Mouse (Mus musculus): ENCODE measurements around the gene Gm6592. TPM values are rescaled to one million over a fixed set of nuclear protein-coding genes. Genes with fewer than 3 reads are reported as not detected.

Gene Gm6592
- not detected for total RNA-seq (2023)

DNA sequence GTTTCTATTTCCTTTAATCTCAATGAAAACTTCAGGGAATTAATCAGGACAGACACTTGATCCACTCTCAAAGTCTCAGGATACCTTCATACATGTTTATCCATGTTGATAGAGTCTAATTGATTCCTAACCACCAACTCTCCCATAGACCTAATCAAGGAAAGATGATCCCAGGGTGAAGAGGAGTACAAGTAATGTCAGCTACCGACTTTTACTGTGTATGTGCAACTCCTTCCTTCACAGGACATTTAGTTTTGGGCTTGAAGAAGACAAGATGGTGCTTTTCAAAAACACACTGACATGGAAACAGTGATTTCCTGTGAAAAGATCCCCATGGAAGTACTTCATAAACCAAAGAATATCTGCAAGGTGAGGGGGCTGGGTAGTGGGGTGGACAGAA lies at the start of gene Gm6592:
Gm6592 (plus strand) TSS at position 301 of the 400 bp plus-strand sequence.

DNA sequence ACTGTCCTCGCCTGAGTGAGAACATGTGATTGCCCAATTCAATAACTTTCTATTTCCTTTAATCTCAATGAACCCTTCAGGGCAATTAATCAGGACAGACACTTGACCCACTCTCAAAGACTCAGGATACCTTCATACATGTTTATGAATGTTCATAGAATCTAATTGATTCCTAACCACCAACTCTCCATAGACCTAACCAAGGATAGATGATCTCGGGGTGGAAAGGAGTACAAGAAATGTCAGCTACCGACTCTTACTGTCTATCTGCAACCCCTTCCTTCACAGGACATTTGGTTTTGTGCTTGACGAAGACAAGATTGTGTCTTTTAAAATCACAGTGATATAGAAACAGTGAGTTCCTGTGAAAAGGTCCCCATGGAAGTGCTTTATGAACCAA lies 40.4 kb upstream of the Gm6592 start, which contains the start of gene Ssxb5:
Ssxb5 (plus strand) TSS at position 301 of the 400 bp plus-strand sequence.

DNA sequence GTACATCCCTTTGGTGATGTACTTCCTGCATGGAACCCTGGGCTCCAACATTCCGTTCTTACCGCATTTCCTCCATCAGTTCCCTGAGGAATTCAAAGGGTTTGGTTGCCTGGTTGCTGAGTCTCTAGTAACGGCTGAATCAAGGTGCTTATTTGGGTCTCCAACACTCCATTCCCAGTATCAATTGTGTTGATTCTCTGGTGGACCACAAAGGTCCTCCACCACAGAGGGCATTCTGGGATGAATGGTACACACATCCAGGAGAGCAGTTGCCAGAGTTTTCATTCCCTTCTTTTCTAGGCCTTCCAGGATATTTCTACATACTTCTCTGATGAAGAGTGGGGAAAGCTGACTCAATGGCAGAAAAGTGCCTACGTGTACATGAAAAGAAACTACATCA lies 30.2 kb downstream of the Gm6592 start, which contains the start of gene Gm5751:
Gm5751 (plus strand) TSS at position 301 of the 400 bp plus-strand sequence.

DNA sequence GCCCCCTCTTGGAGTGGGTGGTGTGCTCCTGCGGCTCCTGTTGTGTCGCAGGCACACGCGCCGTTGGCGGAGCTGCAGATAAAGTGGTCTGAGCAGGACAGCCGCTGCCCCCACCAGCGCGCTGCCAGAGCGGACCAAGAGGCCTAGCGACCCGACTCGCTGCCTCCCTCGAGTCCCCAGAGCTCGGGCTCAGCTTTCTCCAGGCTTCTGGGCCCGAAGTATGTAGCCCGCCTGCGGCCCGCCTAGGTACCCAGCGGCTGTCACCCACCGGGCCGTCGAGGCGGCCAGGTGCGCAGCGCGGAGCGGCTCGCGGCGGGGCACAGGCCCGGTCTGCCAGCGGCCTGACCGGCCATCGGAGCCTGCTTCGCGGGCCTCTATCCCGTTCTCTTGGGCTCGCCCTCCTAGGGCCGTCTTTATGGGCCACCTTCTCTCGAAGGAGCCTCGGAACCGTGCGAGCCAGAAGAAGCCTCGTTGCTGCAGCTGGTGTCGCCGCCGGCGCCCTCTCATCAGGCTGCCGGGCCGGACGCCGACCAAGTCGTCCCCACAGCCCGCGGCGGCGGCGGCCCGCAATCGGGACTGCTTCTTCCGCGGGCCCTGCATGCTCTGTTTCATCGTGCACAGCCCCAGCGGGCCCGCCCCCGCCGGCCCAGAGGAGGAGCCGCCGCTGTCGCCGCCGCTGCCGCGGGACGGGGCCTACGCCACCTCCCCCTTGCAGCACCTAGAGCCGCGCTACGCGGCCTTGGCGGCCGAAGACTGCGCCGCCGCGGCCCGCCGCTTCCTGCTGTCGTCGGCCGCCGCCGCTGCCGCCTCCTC lies 48.8 kb downstream of the Gm6592 start, which contains the start of gene B630019K06Rik:
B630019K06Rik (plus strand) TSS at position 40 of the 813 bp plus-strand sequence.

Other genes with a start within 250 kb of the Gm6592 start
- gene Ssxb8, start 153.2 kb upstream of the Gm6592 start, total RNA-seq (2023) = not detected
- gene Ssx9, start 95.6 kb upstream of the Gm6592 start, total RNA-seq (2023) = not detected
- not detected for gene Ssxb5, start 40.3 kb upstream of the Gm6592 start, total RNA-seq (2023)
- not detected for gene Gm5751, start 30.3 kb downstream of the Gm6592 start, total RNA-seq (2023)
- gene B630019K06Rik, start 48.4 kb downstream of the Gm6592 start, total RNA-seq (2023) = 2.2 TPM
- not detected for gene Fthl17b, start 119.0 kb downstream of the Gm6592 start, total RNA-seq (2023)
- not detected for gene Fthl17c, start 132.6 kb downstream of the Gm6592 start, total RNA-seq (2023)
- gene Fthl17d, start 142.8 kb downstream of the Gm6592 start, total RNA-seq (2023) = not detected
- gene Fthl17e, start 189.5 kb downstream of the Gm6592 start, total RNA-seq (2023) = not detected
- not detected for gene Fthl17f, start 219.0 kb downstream of the Gm6592 start, total RNA-seq (2023)

Measured in CD4-positive naive resting alpha-beta T cell, adult 57 days (primary cell).